Mouse (Mus musculus): Measurements from ENCODE around the gene Slc18a3. TPM values are rescaled to one million over a fixed set of nuclear protein-coding genes. Genes with fewer than 3 reads are reported as not detected.

The Slc18a3 gene
- polyA plus RNA-seq, 1 experiment, result 0.06 TPM

DNA sequence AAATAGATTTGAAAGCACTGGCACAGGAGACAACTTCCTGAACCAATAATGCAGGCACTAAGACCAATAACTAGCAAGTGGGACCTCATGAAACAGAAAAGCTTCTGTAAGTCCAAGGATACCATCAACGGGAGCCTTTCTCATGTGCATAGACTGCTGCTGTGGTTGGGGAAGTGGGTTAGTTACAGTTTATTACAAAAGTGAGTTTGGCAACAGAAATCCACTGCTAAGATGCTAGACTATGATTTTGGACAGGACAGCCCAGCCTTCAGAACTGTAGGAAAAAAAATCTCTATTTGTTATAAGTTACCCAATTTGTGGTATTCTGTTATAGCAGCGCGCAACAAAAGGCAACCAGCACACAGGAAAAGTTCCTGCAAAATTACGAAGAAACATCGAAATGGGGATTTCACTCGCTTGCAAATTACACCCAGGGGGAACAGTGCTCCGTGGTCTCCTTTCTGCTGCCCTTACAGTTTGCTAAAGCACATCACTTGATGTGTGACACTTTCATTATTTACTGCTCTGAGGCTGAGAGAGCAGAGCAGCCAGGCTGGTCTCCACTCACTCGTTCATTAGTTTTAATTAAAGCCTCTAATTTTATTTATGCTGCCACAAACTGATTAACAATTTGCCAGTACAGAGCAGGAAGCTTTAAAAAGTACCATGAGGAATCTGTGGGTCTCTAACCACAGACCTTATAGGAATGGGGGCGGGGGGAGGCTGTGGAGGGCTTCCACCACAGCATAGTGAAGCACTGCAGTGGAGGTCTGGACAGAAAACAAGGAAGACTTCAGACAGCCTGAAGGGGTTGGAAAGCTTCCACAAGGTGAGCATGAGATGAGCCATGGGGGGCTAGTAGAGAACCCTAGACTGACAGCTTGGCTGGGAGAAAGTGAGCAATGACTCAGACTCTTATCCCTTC is 38.4 kb upstream of the Slc18a3 start:
- Histone ChIP-seq H3K4me3 (replicated peaks; ENCODE audit: extremely low read depth, low read depth, low read length) (no peak overlapping the region), H3K4me1 (ENCODE audit: control insufficient read depth, insufficient read depth, low read length) (no peaks in the 10 kb centered on the region)
- 70% methylated on average over 9 of the region's 9 CpGs for WGBS
- TF ChIP-seq POLR2A (IDR thresholded peaks at IDR 0.05; ENCODE audit: borderline replicate concordance, extremely low read depth, low read depth, low read length) (no peak), CTCF (IDR thresholded peaks at IDR 0.05; ENCODE audit: insufficient read depth, low read length) (no peak)
- DNase-seq, result no peak

- H3K4me1 ChIP-seq (ENCODE audit: control insufficient read depth, insufficient read depth, low read length), result no peaks in the 10 kb centered on the region
- H3K4me3 ChIP-seq (replicated peaks; ENCODE audit: extremely low read depth, low read depth, low read length), result no peak overlapping the region
- WGBS, result 70% methylated on average over 2 of the region's 2 CpGs
- TF ChIP-seq CTCF (IDR thresholded peaks at IDR 0.05; ENCODE audit: insufficient read depth, low read length), result no peak
- TF ChIP-seq POLR2A (IDR thresholded peaks at IDR 0.05; ENCODE audit: borderline replicate concordance, extremely low read depth, low read depth, low read length), result no peak
- DNase-seq, result no peak
Measured at GRCm38 (mm10) chr14:32501303-32501702, 36.7 kb upstream of the Slc18a3 start.

- DNase-seq, result no peak
- WGBS, result 51% methylated on average over 8 of the region's 8 CpGs
- TF ChIP-seq POLR2A (IDR thresholded peaks at IDR 0.05; ENCODE audit: borderline replicate concordance, extremely low read depth, low read depth, low read length), result no peak
- TF ChIP-seq CTCF (IDR thresholded peaks at IDR 0.05; ENCODE audit: insufficient read depth, low read length), result no peak
- Histone ChIP-seq H3K4me1 (ENCODE audit: control insufficient read depth, insufficient read depth, low read length) (no peaks in the 10 kb centered on the region), H3K4me3 (replicated peaks; ENCODE audit: extremely low read depth, low read depth, low read length) (no peak overlapping the region)
Measured at GRCm38 (mm10) chr14:32496115-32496850, 31.6 kb upstream of the Slc18a3 start.

DNA sequence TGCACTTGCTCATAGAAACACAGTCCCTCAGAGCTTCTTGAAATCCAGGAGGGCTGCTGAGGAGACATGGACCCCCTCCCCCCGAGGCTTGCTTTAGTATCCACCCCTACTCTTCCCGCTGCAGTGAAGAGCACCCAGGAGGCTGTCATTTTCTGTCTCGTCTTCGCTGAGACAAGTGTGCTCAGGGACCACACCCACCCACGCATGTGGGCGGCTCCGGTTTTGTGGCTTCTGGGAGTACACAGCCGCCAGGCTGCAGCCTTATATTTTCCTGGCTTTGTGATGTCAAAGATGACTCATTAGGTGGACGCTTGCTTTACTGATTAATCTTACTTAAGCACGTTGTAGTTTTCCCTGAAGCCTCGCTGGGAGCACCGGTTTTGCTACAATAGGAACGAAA is 27.9 kb upstream of the Slc18a3 start:
- DNase-seq, result no peak
- WGBS, result 7% methylated on average over 13 of the region's 13 CpGs
- TF ChIP-seq POLR2A (IDR thresholded peaks at IDR 0.05; ENCODE audit: borderline replicate concordance, extremely low read depth, low read depth, low read length) (no peak), CTCF (IDR thresholded peaks at IDR 0.05; ENCODE audit: insufficient read depth, low read length) (no peak)
- no peaks in the 10 kb centered on the region for H3K4me1 ChIP-seq (ENCODE audit: control insufficient read depth, insufficient read depth, low read length)
- H3K4me3 ChIP-seq (replicated peaks; ENCODE audit: extremely low read depth, low read depth, low read length), result peak overlapping the region; percentile 13

- no peak for TF ChIP-seq POLR2A (IDR thresholded peaks at IDR 0.05; ENCODE audit: borderline replicate concordance, extremely low read depth, low read depth, low read length)
- TF ChIP-seq CTCF (IDR thresholded peaks at IDR 0.05; ENCODE audit: insufficient read depth, low read length), result peak; percentile 72
- WGBS, result 3% methylated on average over 3 of the region's 3 CpGs
- no peak for DNase-seq
- Histone ChIP-seq H3K4me3 (replicated peaks; ENCODE audit: extremely low read depth, low read depth, low read length) (no peak overlapping the region), H3K4me1 (ENCODE audit: control insufficient read depth, insufficient read depth, low read length) (no peaks in the 10 kb centered on the region)
Measured at GRCm38 (mm10) chr14:32482061-32482460, 17.4 kb upstream of the Slc18a3 start.

GRCm38 (mm10) chr14:32477581-32477980 is 12.9 kb upstream of the Slc18a3 start:
- WGBS, result 50% methylated on average over 1 of the region's 1 CpGs
- no peak for TF ChIP-seq POLR2A (IDR thresholded peaks at IDR 0.05; ENCODE audit: borderline replicate concordance, extremely low read depth, low read depth, low read length)
- Histone ChIP-seq H3K4me3 (replicated peaks; ENCODE audit: extremely low read depth, low read depth, low read length) (no peak overlapping the region), H3K4me1 (ENCODE audit: control insufficient read depth, insufficient read depth, low read length) (no peaks in the 10 kb centered on the region)
- no peak for DNase-seq

GRCm38 (mm10) chr14:32476559-32476958 is 11.9 kb upstream of the Slc18a3 start:
- Histone ChIP-seq H3K4me3 (replicated peaks; ENCODE audit: extremely low read depth, low read depth, low read length) (no peak overlapping the region), H3K4me1 (ENCODE audit: control insufficient read depth, insufficient read depth, low read length) (no peaks in the 10 kb centered on the region)
- WGBS, result 69% methylated on average over 6 of the region's 6 CpGs
- TF ChIP-seq CTCF (IDR thresholded peaks at IDR 0.05; ENCODE audit: insufficient read depth, low read length) (no peak), POLR2A (IDR thresholded peaks at IDR 0.05; ENCODE audit: borderline replicate concordance, extremely low read depth, low read depth, low read length) (no peak)
- no peak for DNase-seq

GRCm38 (mm10) chr14:32472996-32473395 is 8.3 kb upstream of the Slc18a3 start:
- DNase-seq, result peak; percentile 16
- 13% methylated on average over 4 of the region's 4 CpGs for WGBS
- no peaks in the 10 kb centered on the region for H3K4me1 ChIP-seq (ENCODE audit: control insufficient read depth, insufficient read depth, low read length)

GRCm38 (mm10) chr14:32467606-32468005 is 3.0 kb upstream of the Slc18a3 start:
- Histone ChIP-seq H3K4me1 (ENCODE audit: control insufficient read depth, insufficient read depth, low read length) (no peaks in the 10 kb centered on the region), H3K4me3 (replicated peaks; ENCODE audit: extremely low read depth, low read depth, low read length) (no peak overlapping the region)
- 3% methylated on average over 5 of the region's 5 CpGs for WGBS
- no peak for TF ChIP-seq POLR2A (IDR thresholded peaks at IDR 0.05; ENCODE audit: borderline replicate concordance, extremely low read depth, low read depth, low read length)
- no peak for TF ChIP-seq CTCF (IDR thresholded peaks at IDR 0.05; ENCODE audit: insufficient read depth, low read length)
- peak; percentile 16 for DNase-seq

More at GRCm38 (mm10) chr14:32472996-32473395, 8.3 kb upstream of the Slc18a3 start:
- no peak for TF ChIP-seq POLR2A (IDR thresholded peaks at IDR 0.05; ENCODE audit: borderline replicate concordance, extremely low read depth, low read depth, low read length)
- TF ChIP-seq CTCF (IDR thresholded peaks at IDR 0.05; ENCODE audit: insufficient read depth, low read length), result peak; percentile 69
- H3K4me3 ChIP-seq (replicated peaks; ENCODE audit: extremely low read depth, low read depth, low read length), result no peak overlapping the region
